Mouse (Mus musculus) olfactory bulb, adult 2 months (tissue): ENCODE measurements around the gene Rbfox2. TPM values are rescaled to one million over a fixed set of nuclear protein-coding genes. Genes with fewer than 3 reads are reported as not detected.

Experiments used
- H3K27ac ChIP-seq: fragments of 200-500 bp; 2 replicates; pipeline ENCODE4 v1.5.1; 2012; ENCODE audit warnings: low read depth, low read length; ENCODE audit not compliant: insufficient read depth
- H3K4me1 ChIP-seq: fragments of 200-500 bp; 2 replicates; pipeline ENCODE4 v1.6.1; 2012; ENCODE audit warnings: low read length; ENCODE audit not compliant: control insufficient read depth, insufficient read depth
- H3K4me3 ChIP-seq: fragments of 200-500 bp; 2 replicates; pipeline ENCODE4 v1.5.1; 2012; ENCODE audit warnings: mild to moderate bottlenecking, low read depth, low read length, moderate library complexity; ENCODE audit not compliant: insufficient read depth
- CTCF ChIP-seq: fragments of 200-500 bp; IDR thresholded peaks from 2 replicates; pipeline ENCODE4 v1.5.1; 2012; ENCODE audit warnings: low read depth, mild to moderate bottlenecking, low read length, moderate library complexity; ENCODE audit not compliant: insufficient read depth
- POLR2A ChIP-seq: fragments of 200-500 bp; IDR thresholded peaks from 2 replicates; pipeline ENCODE4 v1.6.1; 2012; ENCODE audit warnings: mild to moderate bottlenecking, low read depth, low read length, moderate library complexity; ENCODE audit not compliant: insufficient read depth
- WGBS: fragments of 180-500 bp; shearing (Covaris S2); methylation state at CpG from one replicate; pipeline ENCODE4 v1.1.7; 2018; 5-methylcytosine and 5-hydroxymethylcytosine counted together
- polyA plus RNA-seq: library from polyadenylated mRNA; stranded (reverse); fragments of >200 nt; gene quantifications from 2 replicates; pipeline ENCODE4 v1.2.4, GENCODE M21; 2012; ENCODE audit warnings: low replicate concordance; ENCODE audit not compliant: missing spikeins, insufficient read depth, insufficient read length

Gene Rbfox2
- polyA plus RNA-seq, 1 experiment, result 46.1 TPM

DNA sequence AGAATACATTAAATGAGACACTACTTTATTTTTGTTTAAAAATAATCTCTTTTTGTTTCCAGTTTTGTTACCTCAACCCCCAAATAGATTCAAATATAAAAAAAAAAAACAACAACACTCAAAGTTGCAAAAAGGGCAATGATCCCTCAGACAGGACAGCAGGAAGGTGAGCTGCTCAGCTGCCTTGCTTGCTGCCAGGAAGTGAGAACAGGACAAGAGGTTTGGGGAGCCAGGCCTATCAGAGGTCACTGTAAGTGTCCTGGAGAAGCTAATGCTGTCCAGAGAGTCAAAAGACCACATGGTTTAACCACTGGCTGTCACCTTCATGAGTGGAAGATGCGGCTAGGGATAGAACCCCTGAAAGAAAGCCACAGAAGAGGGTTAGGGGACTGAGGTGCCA lies 161.8 kb downstream of the Rbfox2 start:
- H3K4me1 ChIP-seq, result peaks cover 31% of the 10 kb centered on the region
- 79% methylated on average over 1 of the region's 1 CpGs for WGBS
- no peak overlapping the region for H3K27ac ChIP-seq
- no peak for TF ChIP-seq POLR2A
- TF ChIP-seq CTCF, result no peak
- H3K4me3 ChIP-seq, result no peak overlapping the region

DNA sequence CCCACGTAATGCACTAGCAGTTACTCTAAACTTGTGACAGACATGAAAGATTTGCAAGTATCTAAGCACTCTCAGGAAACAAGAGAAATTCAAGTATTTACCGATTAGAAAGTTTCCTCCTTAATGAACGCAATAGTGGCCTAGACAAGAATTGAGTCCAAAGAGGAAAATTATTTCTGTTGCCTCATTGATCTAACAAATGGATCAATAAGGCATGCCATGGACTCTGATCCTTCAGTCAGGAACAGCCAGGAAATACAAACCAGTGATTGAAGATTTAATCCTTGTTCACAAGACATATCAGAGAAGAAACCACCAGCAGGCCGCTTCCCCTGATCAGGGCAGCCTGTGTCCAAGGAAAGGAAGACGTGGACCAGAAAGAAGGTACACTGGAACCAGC lies 164.0 kb downstream of the Rbfox2 start:
- no peak overlapping the region for H3K27ac ChIP-seq
- peaks cover 27% of the 10 kb centered on the region for H3K4me1 ChIP-seq
- TF ChIP-seq POLR2A (no peak), CTCF (no peak)
- no peak overlapping the region for H3K4me3 ChIP-seq
- 85% methylated on average over 5 of the region's 5 CpGs for WGBS

DNA sequence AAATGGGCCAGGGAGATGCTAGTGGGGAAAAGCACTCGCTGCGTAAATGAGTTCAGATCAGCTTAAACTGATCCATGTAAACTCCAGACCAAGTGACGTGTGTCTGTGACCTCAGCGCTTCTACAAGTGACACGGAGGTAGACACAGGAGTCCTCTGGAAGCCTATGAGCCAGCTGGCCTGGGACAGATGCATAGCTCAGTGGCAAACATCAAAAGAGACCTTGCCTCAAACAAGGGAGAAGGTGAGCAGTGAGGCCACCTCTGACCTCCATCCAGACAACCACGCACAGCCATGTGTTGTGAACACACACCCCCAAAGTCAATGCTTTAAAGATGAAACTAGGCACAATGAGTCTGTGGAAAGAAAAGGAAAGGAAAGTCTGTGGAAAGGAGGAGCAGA lies 164.5 kb downstream of the Rbfox2 start:
- peaks cover 27% of the 10 kb centered on the region for H3K4me1 ChIP-seq
- WGBS, result 69% methylated on average over 6 of the region's 6 CpGs
- no peak for TF ChIP-seq CTCF
- TF ChIP-seq POLR2A, result no peak
- H3K4me3 ChIP-seq, result no peak overlapping the region
- H3K27ac ChIP-seq, result no peak overlapping the region

GRCm38 (mm10) chr15:77141711-77142110 lies 165.1 kb downstream of the Rbfox2 start:
- no peak for TF ChIP-seq POLR2A
- no peak for TF ChIP-seq CTCF
- Histone ChIP-seq H3K27ac (no peak overlapping the region), H3K4me1 (peaks cover 23% of the 10 kb centered on the region), H3K4me3 (no peak overlapping the region)
- 49% methylated on average over 4 of the region's 4 CpGs for WGBS

- whole genome bisulfite sequencing, result 50% methylated on average over 5 of the region's 5 CpGs
- no peak overlapping the region for H3K4me3 ChIP-seq
Measured at GRCm38 (mm10) chr15:77138282-77138681, 168.5 kb downstream of the Rbfox2 start.

DNA sequence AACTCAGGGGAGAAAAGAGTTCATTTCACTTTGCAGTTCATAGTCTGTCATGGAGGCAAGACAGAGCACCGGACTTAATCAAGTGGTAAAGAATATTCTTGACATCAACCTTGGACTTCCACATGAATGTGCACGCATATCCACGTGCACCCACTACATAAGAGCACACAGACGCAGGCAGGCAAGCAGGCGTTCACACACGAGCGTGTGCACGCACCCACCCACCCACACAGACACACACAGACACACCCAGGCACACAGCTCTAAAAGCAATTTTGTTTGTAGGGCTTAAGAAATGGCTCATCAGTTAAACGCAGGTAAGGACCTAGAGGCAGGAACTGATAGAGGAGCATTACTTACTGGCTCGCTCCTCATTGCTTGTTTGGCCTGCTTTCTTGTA lies 172.3 kb downstream of the Rbfox2 start:
- Histone ChIP-seq H3K4me3 (no peak overlapping the region), H3K27ac (no peak overlapping the region), H3K4me1 (peaks cover 7% of the 10 kb centered on the region)
- WGBS, result 95% methylated on average over 10 of the region's 10 CpGs
- TF ChIP-seq POLR2A (no peak), CTCF (no peak)

More at GRCm38 (mm10) chr15:77138282-77138681, 168.5 kb downstream of the Rbfox2 start:
- Histone ChIP-seq H3K4me1 (peaks cover 18% of the 10 kb centered on the region), H3K27ac (no peak overlapping the region)
- TF ChIP-seq CTCF, result no peak

GRCm38 (mm10) chr15:77129154-77129553 lies 177.7 kb downstream of the Rbfox2 start:
- Histone ChIP-seq H3K4me3 (no peak overlapping the region), H3K27ac (no peak overlapping the region), H3K4me1 (peaks cover 6% of the 10 kb centered on the region)
- TF ChIP-seq CTCF (no peak), POLR2A (no peak)
- 74% methylated on average over 8 of the region's 8 CpGs for WGBS

- H3K27ac ChIP-seq, result no peak overlapping the region
- TF ChIP-seq POLR2A (no peak), CTCF (no peak)
- WGBS, result 62% methylated on average over 2 of the region's 2 CpGs
- H3K4me1 ChIP-seq, result peaks cover 6% of the 10 kb centered on the region
- no peak overlapping the region for H3K4me3 ChIP-seq
Measured at GRCm38 (mm10) chr15:77127737-77128136, 179.1 kb downstream of the Rbfox2 start.

GRCm38 (mm10) chr15:77126674-77127073 lies 180.1 kb downstream of the Rbfox2 start:
- WGBS, result 89% methylated on average over 3 of the region's 3 CpGs
- no peak for TF ChIP-seq CTCF
- TF ChIP-seq POLR2A, result no peak
- Histone ChIP-seq H3K4me3 (no peak overlapping the region), H3K4me1 (peaks cover 4% of the 10 kb centered on the region), H3K27ac (no peak overlapping the region)

DNA sequence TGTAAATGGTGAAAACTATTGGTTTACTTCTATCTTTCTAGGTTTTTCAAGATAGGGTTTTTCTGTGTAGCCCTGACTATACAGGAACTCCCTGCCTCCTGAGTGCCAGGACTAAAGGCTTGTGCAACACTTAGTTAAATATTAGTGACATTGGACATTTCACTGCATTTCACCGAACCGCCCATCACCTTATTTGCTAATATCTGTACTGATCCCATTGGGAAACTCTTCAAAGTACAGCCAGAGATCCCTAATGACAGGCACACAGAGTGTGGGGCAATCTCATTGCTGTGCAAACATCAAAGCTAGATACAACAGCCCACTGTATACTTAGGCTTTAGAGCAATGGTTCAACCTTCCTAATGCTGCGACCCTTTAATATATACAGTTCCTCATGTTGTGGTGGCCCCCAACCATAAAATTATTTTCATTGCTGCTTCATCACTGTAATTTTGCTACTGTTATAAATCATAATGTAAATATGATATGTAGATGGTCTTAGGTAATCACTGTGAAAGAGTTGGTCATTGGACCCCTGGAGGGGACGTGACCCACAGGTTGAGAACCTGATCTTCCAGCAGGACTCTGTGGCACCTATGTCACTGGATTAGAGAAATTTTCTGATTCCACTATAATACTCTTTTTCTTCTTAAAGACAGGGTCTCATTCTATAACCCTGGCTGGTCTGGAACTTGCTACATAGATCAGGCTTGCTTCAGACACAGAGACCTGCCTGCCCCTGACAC lies 182.3 kb downstream of the Rbfox2 start:
- Histone ChIP-seq H3K4me3 (no peak overlapping the region), H3K27ac (no peak overlapping the region), H3K4me1 (peaks cover 4% of the 10 kb centered on the region)
- 98% methylated on average over 4 of the region's 4 CpGs for WGBS
- TF ChIP-seq POLR2A (no peak), CTCF (no peak)
